Mouse (Mus musculus) liver, postnatal 0 days (tissue): ENCODE measurements around the gene Glod5. TPM values are rescaled to one million over a fixed set of nuclear protein-coding genes. Genes with fewer than 3 reads are reported as not detected.
"Not testable (repeated sequence)": the region's sequence is repeated elsewhere in the genome, so short reads cannot be mapped to it uniquely, and the experiment has no call there.

Source experiments
- ATAC-seq: fragments of 200-750 bp; cut with Nextera tagmentation; 2 replicates; pipeline ENCODE4 v1.8.0; 2017; ENCODE audit warnings: mild to moderate bottlenecking, moderate library complexity
- DNase-seq: peaks from one replicate; pipeline ENCODE4 v3.0.0-alpha.2; 2016
- H3K27ac ChIP-seq: fragments of 300-500 bp; sonication (generic); 2 replicates; pipeline ENCODE4 v1.5.1; 2014; ENCODE audit warnings: antibody characterized with exemption, moderate library complexity, mild to moderate bottlenecking, low read depth
- H3K27me3 ChIP-seq: fragments of 300-500 bp; sonication (generic); 2 replicates; pipeline ENCODE4 v1.6.1; 2014; ENCODE audit warnings: low read length, control low read depth, mixed read lengths; ENCODE audit not compliant: insufficient read depth
- H3K36me3 ChIP-seq: fragments of 300-500 bp; sonication (generic); replicated peaks from 2 replicates; pipeline ENCODE4 v1.6.1; 2014; ENCODE audit warnings: mild to moderate bottlenecking, control low read depth, low read length, moderate library complexity, mixed read lengths; ENCODE audit not compliant: insufficient read depth
- H3K4me1 ChIP-seq: fragments of 300-500 bp; sonication (generic); 2 replicates; pipeline ENCODE4 v1.6.1; 2014; ENCODE audit warnings: antibody characterized with exemption, mild to moderate bottlenecking, control low read depth; ENCODE audit not compliant: insufficient read depth
- H3K4me2 ChIP-seq: fragments of 300-500 bp; sonication (generic); 2 replicates; pipeline ENCODE4 v1.6.1; 2014; ENCODE audit warnings: low read depth, mild to moderate bottlenecking, low read length, moderate library complexity, mixed read lengths
- H3K4me3 ChIP-seq: fragments of 300-500 bp; sonication (generic); 2 replicates; pipeline ENCODE4 v1.5.1; 2014; ENCODE audit warnings: low read depth, low read length
- H3K9ac ChIP-seq: fragments of 300-500 bp; sonication (generic); replicated peaks from 2 replicates; pipeline ENCODE4 v1.6.1; 2014; ENCODE audit warnings: mild to moderate bottlenecking, moderate library complexity
- H3K9me3 ChIP-seq: fragments of 300-500 bp; sonication (generic); 2 replicates; pipeline ENCODE4 v1.6.1; 2016; ENCODE audit warnings: mild to moderate bottlenecking, control low read depth, low read length, mixed read lengths
- CTCF ChIP-seq: sonication (generic); IDR thresholded peaks from 2 replicates; pipeline ENCODE4 v1.5.1; 2016; ENCODE audit warnings: antibody characterized with exemption, low read depth
- EP300 ChIP-seq: IDR thresholded peaks from 2 replicates; pipeline ENCODE4 v1.6.1; 2016; ENCODE audit warnings: antibody characterized with exemption, low read depth, mild to moderate bottlenecking
- WGBS: fragments of 180-500 bp; shearing (Covaris S2); extraction: QIAGEN DNeasy Blood & Tissue Kit; methylation state at CpG from one replicate; pipeline ENCODE4 v1.1.7; 2014; ENCODE audit not compliant: insufficient replicate concordance; 5-methylcytosine and 5-hydroxymethylcytosine counted together
- polyA plus RNA-seq: library from polyadenylated mRNA; unstranded; fragments of >200 nt; fragmentation: Nextera tagmentation; extraction: Ambion mirVana; gene quantifications from 2 replicates; pipeline ENCODE4 v1.2.1, GENCODE M21; 2015

Glod5 gene
- 2.6 and 4.3 TPM in 2 replicates for polyA plus RNA-seq

- Histone ChIP-seq H3K36me3 (no peaks in the 10 kb centered on the region), H3K27me3 (no peaks in the 10 kb centered on the region), H3K4me1 (no peaks in the 10 kb centered on the region), H3K4me2 (no peak within 1 kb of the TSS), H3K4me3 (no peak within 1 kb of the TSS), H3K27ac (no peak within 1 kb of the TSS), H3K9ac (no peak within 1 kb of the TSS), H3K9me3 (no peaks in the 10 kb centered on the region)
- DNase-seq (peak; percentile 20), ATAC-seq (no peak)
- TF ChIP-seq CTCF (no peak), EP300 (no peak)
- 43% methylated on average over 2 of the region's 2 CpGs for WGBS
Measured at GRCm38 (mm10) chrX:8018286-8018685, at the start of gene Glod5. Gene Glod5 (minus strand): TSS chrX:8018492.

- not testable (repeated sequence) for H3K4me3 ChIP-seq, DNase-seq, H3K4me1 ChIP-seq, H3K4me2 ChIP-seq, H3K27ac ChIP-seq, H3K27me3 ChIP-seq, H3K9ac ChIP-seq, ATAC-seq, H3K36me3 ChIP-seq, H3K9me3 ChIP-seq
- WGBS = 72% methylated on average over 7 of the region's 8 CpGs
Measured at GRCm38 (mm10) chrX:8051044-8051781, 32.9 kb upstream of the Glod5 start.

GRCm38 (mm10) chrX:8033009-8033408 is 14.7 kb upstream of the Glod5 start:
- H3K9me3 ChIP-seq = no peaks in the 10 kb centered on the region
- no peak overlapping the region for H3K4me3 ChIP-seq
- H3K27me3 ChIP-seq = no peaks in the 10 kb centered on the region
- no peak overlapping the region for H3K9ac ChIP-seq
- no peak overlapping the region for H3K4me2 ChIP-seq
- H3K27ac ChIP-seq = no peak overlapping the region
- no peak for ATAC-seq
- DNase-seq = no peak
- TF ChIP-seq CTCF = peak; percentile 53
- TF ChIP-seq EP300 = no peak
- no peaks in the 10 kb centered on the region for H3K36me3 ChIP-seq
- 73% methylated on average over 1 of the region's 1 CpGs for WGBS
- H3K4me1 ChIP-seq = no peaks in the 10 kb centered on the region

- Histone ChIP-seq H3K27me3 (no peaks in the 10 kb centered on the region), H3K4me1 (no peaks in the 10 kb centered on the region), H3K36me3 (no peaks in the 10 kb centered on the region), H3K4me3 (no peak overlapping the region), H3K9me3 (no peaks in the 10 kb centered on the region), H3K4me2 (no peak overlapping the region), H3K27ac (no peak overlapping the region), H3K9ac (no peak overlapping the region)
- TF ChIP-seq CTCF = no peak
- TF ChIP-seq EP300 = 0 out of 2 replicates have a peak, but pooled peaks have one; percentile 11
- peak; percentile 15; the same call in 1 of the 2 replicates for ATAC-seq
- WGBS = 52% methylated on average over 4 of the region's 4 CpGs
- no peak for DNase-seq
Measured at GRCm38 (mm10) chrX:8026811-8027210, 8.5 kb upstream of the Glod5 start.

GRCm38 (mm10) chrX:8024795-8025194 is 6.5 kb upstream of the Glod5 start:
- WGBS = 56% methylated on average over 2 of the region's 2 CpGs
- H3K4me2 ChIP-seq = no peak overlapping the region
- H3K9me3 ChIP-seq = no peaks in the 10 kb centered on the region
- H3K27me3 ChIP-seq = no peaks in the 10 kb centered on the region
- no peaks in the 10 kb centered on the region for H3K4me1 ChIP-seq
- no peak for DNase-seq
- no peak for ATAC-seq
- H3K27ac ChIP-seq = no peak overlapping the region
- no peak overlapping the region for H3K4me3 ChIP-seq
- H3K36me3 ChIP-seq = no peaks in the 10 kb centered on the region
- TF ChIP-seq EP300 (no peak), CTCF (peak; percentile 31; the same call in 1 of the 2 replicates)
- H3K9ac ChIP-seq = no peak overlapping the region

- Histone ChIP-seq H3K9me3 (no peaks in the 10 kb centered on the region), H3K27me3 (no peaks in the 10 kb centered on the region), H3K4me3 (no peak overlapping the region), H3K36me3 (no peaks in the 10 kb centered on the region), H3K4me1 (no peaks in the 10 kb centered on the region), H3K27ac (no peak overlapping the region), H3K9ac (no peak overlapping the region), H3K4me2 (no peak overlapping the region)
- ATAC-seq = no peak
- WGBS = 84% methylated on average over 2 of the region's 2 CpGs
- peak; percentile 55 for TF ChIP-seq CTCF
- no peak for TF ChIP-seq EP300
- no peak for DNase-seq
Measured at GRCm38 (mm10) chrX:8020111-8020778, 2.0 kb upstream of the Glod5 start.
